Mouse (Mus musculus) liver, postnatal 0 days (tissue): ENCODE results near the gene Teddm1b. TPM values are rescaled to one million over a fixed set of nuclear protein-coding genes. Genes with fewer than 3 reads are reported as not detected.

ENCODE experiments used
- ATAC-seq: fragments of 200-750 bp; cut with Nextera tagmentation; 2 replicates; pipeline ENCODE4 v1.8.0; 2017; ENCODE audit warnings: mild to moderate bottlenecking, moderate library complexity
- DNase-seq: peaks from one replicate; pipeline ENCODE4 v3.0.0-alpha.2; 2016
- H3K27ac ChIP-seq: fragments of 300-500 bp; sonication (generic); 2 replicates; pipeline ENCODE4 v1.5.1; 2014; ENCODE audit warnings: antibody characterized with exemption, moderate library complexity, mild to moderate bottlenecking, low read depth
- H3K27me3 ChIP-seq: fragments of 300-500 bp; sonication (generic); 2 replicates; pipeline ENCODE4 v1.6.1; 2014; ENCODE audit warnings: low read length, control low read depth, mixed read lengths; ENCODE audit not compliant: insufficient read depth
- H3K36me3 ChIP-seq: fragments of 300-500 bp; sonication (generic); replicated peaks from 2 replicates; pipeline ENCODE4 v1.6.1; 2014; ENCODE audit warnings: mild to moderate bottlenecking, control low read depth, low read length, moderate library complexity, mixed read lengths; ENCODE audit not compliant: insufficient read depth
- H3K4me1 ChIP-seq: fragments of 300-500 bp; sonication (generic); 2 replicates; pipeline ENCODE4 v1.6.1; 2014; ENCODE audit warnings: antibody characterized with exemption, mild to moderate bottlenecking, control low read depth; ENCODE audit not compliant: insufficient read depth
- H3K4me2 ChIP-seq: fragments of 300-500 bp; sonication (generic); 2 replicates; pipeline ENCODE4 v1.6.1; 2014; ENCODE audit warnings: low read depth, mild to moderate bottlenecking, low read length, moderate library complexity, mixed read lengths
- H3K4me3 ChIP-seq: fragments of 300-500 bp; sonication (generic); 2 replicates; pipeline ENCODE4 v1.5.1; 2014; ENCODE audit warnings: low read depth, low read length
- H3K9ac ChIP-seq: fragments of 300-500 bp; sonication (generic); replicated peaks from 2 replicates; pipeline ENCODE4 v1.6.1; 2014; ENCODE audit warnings: mild to moderate bottlenecking, moderate library complexity
- H3K9me3 ChIP-seq: fragments of 300-500 bp; sonication (generic); 2 replicates; pipeline ENCODE4 v1.6.1; 2016; ENCODE audit warnings: mild to moderate bottlenecking, control low read depth, low read length, mixed read lengths
- CTCF ChIP-seq: sonication (generic); IDR thresholded peaks from 2 replicates; pipeline ENCODE4 v1.5.1; 2016; ENCODE audit warnings: antibody characterized with exemption, low read depth
- EP300 ChIP-seq: IDR thresholded peaks from 2 replicates; pipeline ENCODE4 v1.6.1; 2016; ENCODE audit warnings: antibody characterized with exemption, low read depth, mild to moderate bottlenecking
- WGBS: fragments of 180-500 bp; shearing (Covaris S2); extraction: QIAGEN DNeasy Blood & Tissue Kit; methylation state at CpG from one replicate; pipeline ENCODE4 v1.1.7; 2014; ENCODE audit not compliant: insufficient replicate concordance; 5-methylcytosine and 5-hydroxymethylcytosine counted together
- polyA plus RNA-seq: library from polyadenylated mRNA; unstranded; fragments of >200 nt; fragmentation: Nextera tagmentation; extraction: Ambion mirVana; gene quantifications from 2 replicates; pipeline ENCODE4 v1.2.1, GENCODE M21; 2015

Gene Teddm1b
- polyA plus RNA-seq, 1 experiment from 2014 or later = 0.05 TPM

DNA sequence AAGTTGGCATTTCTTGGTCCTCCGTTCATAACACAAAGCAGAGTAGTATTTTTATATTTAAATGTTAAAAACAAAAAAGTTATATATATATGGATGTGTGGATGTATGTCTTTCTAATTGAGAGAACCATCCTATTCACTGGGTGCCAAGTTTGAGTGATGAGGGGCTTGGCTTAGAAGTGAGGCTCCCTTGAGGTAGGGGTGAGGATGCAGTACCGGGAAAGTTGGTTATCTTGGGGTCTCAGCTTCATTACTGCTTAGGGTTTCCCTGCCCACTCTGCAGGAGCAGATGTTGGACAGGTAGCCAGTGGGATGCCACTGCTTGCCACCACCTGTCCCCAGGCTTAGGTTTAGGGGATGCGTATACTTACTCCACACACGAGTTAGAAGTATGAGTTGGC is 34.6 kb downstream of the Teddm1b start:
- H3K9ac ChIP-seq = no peak overlapping the region
- TF ChIP-seq EP300 (no peak), CTCF (no peak)
- H3K4me1 ChIP-seq = peaks cover 21% of the 10 kb centered on the region
- H3K4me3 ChIP-seq = no peak overlapping the region
- ATAC-seq (no peak), DNase-seq (no peak)
- H3K4me2 ChIP-seq = 0 out of 2 replicates have a peak overlapping the region, but pooled peaks have one; percentile 19
- no peaks in the 10 kb centered on the region for H3K27me3 ChIP-seq
- peak overlapping the region; percentile 52; the same call in 1 of the 2 replicates for H3K27ac ChIP-seq
- no peaks in the 10 kb centered on the region for H3K9me3 ChIP-seq
- WGBS = 84% methylated on average over 4 of the region's 4 CpGs
- H3K36me3 ChIP-seq = peaks cover 68% of the 10 kb centered on the region

DNA sequence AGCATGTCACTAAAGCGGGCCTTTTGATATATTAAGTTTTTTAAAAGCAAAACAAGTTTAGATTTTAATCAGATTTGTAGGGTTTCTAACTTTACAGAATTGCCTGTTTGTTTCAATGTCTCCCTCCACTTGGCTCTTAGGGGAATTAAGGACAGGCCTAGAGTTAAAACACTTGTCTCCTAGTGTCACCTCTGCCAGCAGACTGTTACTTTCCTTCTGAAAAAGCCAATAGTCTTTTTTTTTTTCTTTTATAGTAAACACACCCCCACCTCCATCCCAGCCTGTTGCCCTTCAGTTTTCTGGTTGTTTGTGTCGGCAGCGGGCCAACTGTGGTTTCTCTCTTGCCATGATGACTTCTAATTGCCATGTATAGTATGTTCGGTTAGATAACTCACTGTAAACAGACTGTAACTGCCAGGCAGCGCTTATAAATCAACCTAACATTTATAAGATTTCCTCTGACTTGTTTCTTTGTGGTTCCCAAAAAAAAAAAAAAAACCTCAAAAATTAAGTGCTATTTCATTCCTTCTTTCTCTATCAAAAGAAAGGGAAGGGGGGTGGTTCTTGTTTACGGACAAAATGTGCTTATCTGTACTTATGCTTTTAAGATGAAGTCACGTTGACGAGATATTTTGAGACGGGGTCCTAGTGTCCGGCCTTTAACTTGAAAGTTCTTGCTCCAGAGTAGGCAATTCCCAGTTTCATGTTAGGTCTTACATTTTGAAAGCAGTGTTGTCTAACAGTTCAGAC is 35.2 kb downstream of the Teddm1b start:
- Histone ChIP-seq H3K9ac (no peak overlapping the region), H3K4me1 (peaks cover 21% of the 10 kb centered on the region), H3K27ac (peak overlapping the region; percentile 74), H3K36me3 (peaks cover 62% of the 10 kb centered on the region), H3K4me2 (peak overlapping the region; percentile 29; the same call in 1 of the 2 replicates), H3K27me3 (no peaks in the 10 kb centered on the region), H3K4me3 (no peak overlapping the region), H3K9me3 (no peaks in the 10 kb centered on the region)
- DNase-seq = peak; percentile 58
- TF ChIP-seq EP300 (peak; percentile 59), CTCF (no peak)
- ATAC-seq = peak; percentile 26
- 42% methylated on average over 10 of the region's 10 CpGs for WGBS

DNA sequence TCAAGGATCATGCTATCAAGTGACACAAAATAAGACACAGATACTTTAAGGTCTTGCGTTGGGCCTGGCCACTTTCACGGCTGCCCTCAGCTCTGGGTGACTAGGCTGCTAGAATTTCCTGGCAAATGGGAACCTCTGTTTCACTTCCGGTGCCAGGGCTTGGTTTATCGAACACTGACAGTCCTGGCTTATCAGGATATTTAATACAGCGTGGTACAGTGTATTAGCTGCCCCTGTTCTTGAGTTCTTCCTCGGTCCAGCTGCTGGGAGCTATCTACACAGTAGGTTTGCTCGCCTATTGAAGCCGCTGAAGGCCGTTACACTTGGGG is 35.8 kb downstream of the Teddm1b start:
- 53% methylated on average over 9 of the region's 9 CpGs for WGBS
- ATAC-seq (peak; percentile 62), DNase-seq (no peak)
- Histone ChIP-seq H3K9ac (no peak overlapping the region), H3K36me3 (peaks cover 56% of the 10 kb centered on the region), H3K4me1 (peaks cover 21% of the 10 kb centered on the region), H3K27ac (peak overlapping the region; percentile 74), H3K27me3 (no peaks in the 10 kb centered on the region), H3K4me3 (no peak overlapping the region), H3K9me3 (no peaks in the 10 kb centered on the region), H3K4me2 (0 out of 2 replicates have a peak overlapping the region, but pooled peaks have one; percentile 29)
- TF ChIP-seq EP300 (peak; percentile 70), CTCF (no peak)

DNA sequence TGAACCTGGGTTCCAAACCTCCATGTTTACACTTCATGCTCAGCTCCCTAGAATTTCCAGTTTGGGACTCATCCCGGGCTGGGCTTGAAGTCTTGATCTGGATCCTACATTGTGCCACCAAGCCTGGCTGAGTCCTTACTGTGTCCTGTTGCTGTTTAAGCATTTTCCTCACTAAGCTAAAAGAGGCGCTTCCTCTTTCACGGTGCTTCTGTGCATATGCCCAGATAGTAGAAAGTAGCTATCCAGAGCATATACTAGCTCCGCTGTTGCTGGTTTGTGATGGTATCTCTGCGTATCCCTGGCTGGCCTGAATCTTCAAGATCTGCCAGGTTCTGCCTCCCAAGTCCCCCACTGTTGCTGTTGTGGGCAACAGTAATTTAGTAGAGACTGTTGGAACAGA is 36.3 kb downstream of the Teddm1b start:
- no peaks in the 10 kb centered on the region for H3K9me3 ChIP-seq
- H3K27me3 ChIP-seq = no peaks in the 10 kb centered on the region
- H3K4me2 ChIP-seq = no peak overlapping the region
- no peak overlapping the region for H3K9ac ChIP-seq
- H3K4me1 ChIP-seq = peaks cover 21% of the 10 kb centered on the region
- ATAC-seq (peak; percentile 31), DNase-seq (no peak)
- peaks cover 51% of the 10 kb centered on the region for H3K36me3 ChIP-seq
- 47% methylated on average over 5 of the region's 5 CpGs for WGBS
- H3K27ac ChIP-seq = peak overlapping the region; percentile 74
- H3K4me3 ChIP-seq = no peak overlapping the region
- TF ChIP-seq EP300 (no peak), CTCF (no peak)

DNA sequence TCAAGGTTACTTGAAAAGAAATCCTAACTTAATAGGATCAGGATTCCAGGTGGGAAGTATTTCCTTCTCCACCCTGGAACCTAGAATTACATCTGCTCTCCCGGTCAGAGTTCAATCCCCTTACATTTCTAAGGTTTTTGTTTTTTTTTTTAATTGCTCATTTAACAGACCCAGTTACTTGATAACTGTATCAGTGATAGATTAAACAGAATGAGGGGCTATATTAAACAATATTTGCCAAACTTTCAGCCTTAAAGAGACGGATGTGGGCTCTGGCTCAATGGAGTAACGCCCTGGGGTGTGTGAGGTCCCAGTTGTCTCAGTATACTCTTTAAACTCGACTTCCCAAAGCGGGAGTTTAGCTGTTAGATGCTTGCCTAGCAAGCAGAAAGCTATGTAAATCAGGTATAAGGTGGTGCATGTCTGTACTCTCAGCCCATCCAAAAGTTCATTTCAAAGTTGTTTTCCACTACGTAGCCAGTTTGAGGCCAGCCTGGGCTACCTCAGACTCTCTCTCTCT is 37.2 kb downstream of the Teddm1b start:
- Histone ChIP-seq H3K27me3 (no peaks in the 10 kb centered on the region), H3K4me1 (peaks cover 21% of the 10 kb centered on the region), H3K27ac (no peak overlapping the region), H3K9me3 (no peaks in the 10 kb centered on the region), H3K4me2 (no peak overlapping the region), H3K4me3 (no peak overlapping the region), H3K9ac (no peak overlapping the region), H3K36me3 (peaks cover 42% of the 10 kb centered on the region)
- 86% methylated on average over 6 of the region's 6 CpGs for WGBS
- DNase-seq (no peak), ATAC-seq (no peak)
- TF ChIP-seq CTCF (no peak), EP300 (no peak)

DNA sequence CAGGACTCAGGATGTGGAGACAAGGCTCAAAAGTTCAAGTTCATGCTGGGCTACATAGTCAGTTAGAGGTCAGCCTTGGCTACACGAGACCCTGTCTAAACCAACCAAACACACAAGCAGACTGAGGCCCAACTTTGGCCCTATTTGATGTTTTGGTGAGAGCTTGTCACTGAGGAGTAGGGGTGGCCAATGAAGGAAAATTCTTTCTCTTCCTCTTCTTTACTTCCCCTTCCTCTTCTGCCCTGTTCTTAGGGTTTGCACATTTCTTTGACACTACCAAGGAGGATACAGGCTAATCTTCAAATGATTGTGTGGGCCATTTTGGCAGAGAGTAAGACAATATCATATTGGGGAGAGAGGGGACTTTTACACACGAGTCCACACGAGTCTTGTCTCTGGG is 39.7 kb downstream of the Teddm1b start:
- peaks cover 17% of the 10 kb centered on the region for H3K36me3 ChIP-seq
- H3K27me3 ChIP-seq = no peaks in the 10 kb centered on the region
- DNase-seq (no peak), ATAC-seq (no peak)
- no peaks in the 10 kb centered on the region for H3K9me3 ChIP-seq
- H3K9ac ChIP-seq = no peak overlapping the region
- TF ChIP-seq CTCF = no peak
- TF ChIP-seq EP300 = no peak
- H3K4me2 ChIP-seq = no peak overlapping the region
- 61% methylated on average over 3 of the region's 3 CpGs for WGBS
- H3K27ac ChIP-seq = no peak overlapping the region
- H3K4me3 ChIP-seq = no peak overlapping the region
- H3K4me1 ChIP-seq = peaks cover 16% of the 10 kb centered on the region
